Mouse (Mus musculus) limb, embryonic 12.5 days (tissue): ENCODE data around the gene Mmrn2. TPM values are rescaled to one million over a fixed set of nuclear protein-coding genes. Genes with fewer than 3 reads are reported as not detected.

Source experiments
- ATAC-seq: fragments of 200-750 bp; cut with Nextera tagmentation; 2 replicates; pipeline ENCODE4 v1.8.0; 2017; ENCODE audit warnings: low read depth, moderate TSS enrichment; ENCODE audit not compliant: insufficient number of reproducible peaks, insufficient read depth, low FRiP score, low TSS enrichment
- H3K27ac ChIP-seq: fragments of 300-500 bp; sonication (generic); 2 replicates; pipeline ENCODE4 v1.5.1; 2016; ENCODE audit warnings: mild to moderate bottlenecking, moderate library complexity
- H3K27me3 ChIP-seq: fragments of 300-500 bp; sonication (generic); 2 replicates; pipeline ENCODE4 v1.6.1; 2016; ENCODE audit warnings: mild to moderate bottlenecking, moderate library complexity
- H3K36me3 ChIP-seq: fragments of 300-500 bp; sonication (generic); 2 replicates; pipeline ENCODE4 v1.6.1; 2016; ENCODE audit warnings: mild to moderate bottlenecking, moderate library complexity
- H3K4me1 ChIP-seq: fragments of 300-500 bp; sonication (generic); replicated peaks from 2 replicates; pipeline ENCODE4 v1.6.1; 2016
- H3K4me2 ChIP-seq: fragments of 300-500 bp; sonication (generic); 2 replicates; pipeline ENCODE4 v1.6.1; 2016; ENCODE audit warnings: mild to moderate bottlenecking, moderate library complexity
- H3K4me3 ChIP-seq: fragments of 300-500 bp; sonication (generic); replicated peaks from 2 replicates; pipeline ENCODE4 v1.5.1; 2016; ENCODE audit warnings: mild to moderate bottlenecking
- H3K9ac ChIP-seq: fragments of 300-500 bp; sonication (generic); replicated peaks from 2 replicates; pipeline ENCODE4 v1.6.1; 2016; ENCODE audit warnings: mild to moderate bottlenecking, moderate library complexity
- H3K9me3 ChIP-seq: fragments of 300-500 bp; sonication (generic); 2 replicates; pipeline ENCODE4 v1.6.1; 2016; ENCODE audit warnings: mild to moderate bottlenecking, moderate library complexity
- WGBS: fragments of 180-500 bp; shearing (Covaris S2); methylation state at CpG from one replicate; pipeline ENCODE4 v1.1.7; 2016; 5-methylcytosine and 5-hydroxymethylcytosine counted together
- polyA plus RNA-seq: library from polyadenylated mRNA; unstranded; fragments of >200 nt; fragmentation: Nextera tagmentation; extraction: Ambion mirVana; gene quantifications from 2 replicates; pipeline ENCODE4 v1.2.1, GENCODE M21; 2016

Gene Mmrn2
- polyA plus RNA-seq, 1 experiment from 2014 or later, result 6.7 TPM

- Histone ChIP-seq H3K27ac (no peak overlapping the region), H3K4me1 (no peaks in the 10 kb centered on the region), H3K4me3 (no peak overlapping the region), H3K36me3 (peaks cover 21% of the 10 kb centered on the region), H3K27me3 (no peaks in the 10 kb centered on the region), H3K9ac (no peak overlapping the region), H3K4me2 (no peak overlapping the region), H3K9me3 (no peaks in the 10 kb centered on the region)
- WGBS, result 93% methylated on average over 5 of the region's 5 CpGs
- no peak for ATAC-seq
These were observed 28.2 kb upstream of the Mmrn2 start for GRCm38 (mm10) chr14:34347084-34347483.

DNA sequence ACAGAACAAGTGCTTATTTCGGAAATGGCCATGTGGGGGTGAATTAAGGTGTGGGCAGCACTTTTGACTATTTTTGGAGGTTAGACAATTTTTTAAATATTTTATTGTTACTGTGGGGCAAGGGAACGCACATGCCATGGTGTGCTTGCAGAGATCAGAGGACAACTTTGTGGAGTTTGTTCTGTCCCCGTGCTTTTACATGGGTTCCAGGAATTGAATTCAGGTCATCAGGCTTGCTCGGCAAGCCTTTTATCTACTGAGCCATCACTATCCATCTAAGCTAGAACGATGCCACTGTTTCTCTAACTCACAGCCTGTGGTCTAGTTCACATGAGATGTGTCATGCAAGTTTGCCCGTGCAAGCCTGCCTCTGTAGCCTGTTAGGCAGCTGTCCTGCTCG is 27.0 kb upstream of the Mmrn2 start:
- no peaks in the 10 kb centered on the region for H3K27me3 ChIP-seq
- H3K9me3 ChIP-seq, result no peaks in the 10 kb centered on the region
- H3K4me1 ChIP-seq, result no peaks in the 10 kb centered on the region
- H3K36me3 ChIP-seq, result peaks cover 9% of the 10 kb centered on the region
- no peak overlapping the region for H3K9ac ChIP-seq
- H3K4me3 ChIP-seq, result no peak overlapping the region
- no peak overlapping the region for H3K4me2 ChIP-seq
- no peak overlapping the region for H3K27ac ChIP-seq
- no peak for ATAC-seq
- WGBS, result 84% methylated on average over 7 of the region's 7 CpGs

DNA sequence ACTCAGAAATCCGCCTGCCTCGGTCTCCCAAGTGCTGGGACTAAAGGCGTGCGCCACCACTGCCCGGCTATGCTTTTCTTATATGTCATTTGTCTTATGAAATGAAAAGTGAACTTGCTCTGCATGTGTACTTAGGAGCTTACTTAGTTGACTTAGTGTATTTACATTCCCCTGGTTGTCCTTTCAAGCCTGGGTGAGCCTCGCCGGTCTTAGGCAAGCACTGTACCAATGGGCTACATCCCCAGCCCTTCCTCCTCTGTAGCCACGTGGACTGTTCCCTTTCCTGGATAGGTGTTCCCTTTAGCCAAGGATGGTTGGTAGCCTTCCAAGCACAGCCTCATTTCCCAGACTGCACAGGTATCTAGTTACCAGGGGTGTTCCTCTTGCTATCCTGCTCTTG is 26.3 kb upstream of the Mmrn2 start:
- 89% methylated on average over 8 of the region's 8 CpGs for whole genome bisulfite sequencing
- no peak overlapping the region for H3K4me3 ChIP-seq
- H3K27me3 ChIP-seq, result peaks cover 5% of the 10 kb centered on the region; the same call in 1 of the 2 replicates
- ATAC-seq, result no peak
- no peak overlapping the region for H3K4me2 ChIP-seq
- H3K36me3 ChIP-seq, result peaks cover 6% of the 10 kb centered on the region; the same call in 1 of the 2 replicates
- H3K9me3 ChIP-seq, result no peaks in the 10 kb centered on the region
- no peaks in the 10 kb centered on the region for H3K4me1 ChIP-seq
- no peak overlapping the region for H3K27ac ChIP-seq
- no peak overlapping the region for H3K9ac ChIP-seq

GRCm38 (mm10) chr14:34351660-34352059 is 23.6 kb upstream of the Mmrn2 start:
- Histone ChIP-seq H3K9me3 (no peaks in the 10 kb centered on the region), H3K9ac (no peak overlapping the region), H3K27ac (no peak overlapping the region), H3K36me3 (no peaks in the 10 kb centered on the region), H3K4me3 (no peak overlapping the region), H3K4me2 (no peak overlapping the region), H3K27me3 (peaks cover 5% of the 10 kb centered on the region; the same call in 1 of the 2 replicates), H3K4me1 (no peaks in the 10 kb centered on the region)
- 73% methylated on average over 3 of the region's 3 CpGs for WGBS
- ATAC-seq, result no peak

GRCm38 (mm10) chr14:34352523-34352922 is 22.7 kb upstream of the Mmrn2 start:
- H3K4me1 ChIP-seq, result no peaks in the 10 kb centered on the region
- H3K4me3 ChIP-seq, result no peak overlapping the region
- H3K27ac ChIP-seq, result no peak overlapping the region
- 65% methylated on average over 6 of the region's 6 CpGs for WGBS
- peaks cover 5% of the 10 kb centered on the region; the same call in 1 of the 2 replicates for H3K27me3 ChIP-seq
- H3K9me3 ChIP-seq, result no peaks in the 10 kb centered on the region
- no peaks in the 10 kb centered on the region for H3K36me3 ChIP-seq
- no peak overlapping the region for H3K9ac ChIP-seq
- H3K4me2 ChIP-seq, result no peak overlapping the region
- ATAC-seq, result no peak

DNA sequence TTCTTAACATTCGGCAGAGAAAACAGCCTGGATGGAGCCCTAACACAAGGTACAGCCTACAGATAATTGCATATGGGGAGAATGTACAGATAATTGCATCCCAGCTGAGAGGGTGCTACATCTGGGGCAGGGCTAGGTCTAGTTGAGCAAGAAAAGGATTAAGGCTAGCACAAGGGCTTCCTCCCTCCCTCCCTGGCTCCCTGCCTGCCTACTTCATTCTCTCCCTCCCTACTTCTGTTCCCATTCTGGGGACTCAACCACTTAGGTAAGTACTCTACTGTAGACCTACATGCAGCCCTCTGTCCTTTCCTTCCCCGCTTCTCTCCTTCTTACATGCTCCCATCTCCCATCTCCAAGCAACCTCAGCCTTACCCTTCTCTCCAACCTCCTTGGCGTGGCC is 21.9 kb upstream of the Mmrn2 start:
- H3K27me3 ChIP-seq, result peaks cover 5% of the 10 kb centered on the region; the same call in 1 of the 2 replicates
- H3K9me3 ChIP-seq, result no peaks in the 10 kb centered on the region
- H3K4me3 ChIP-seq, result no peak overlapping the region
- H3K27ac ChIP-seq, result no peak overlapping the region
- H3K9ac ChIP-seq, result no peak overlapping the region
- 84% methylated on average over 3 of the region's 3 CpGs for WGBS
- H3K4me2 ChIP-seq, result no peak overlapping the region
- no peaks in the 10 kb centered on the region for H3K4me1 ChIP-seq
- ATAC-seq, result no peak
- H3K36me3 ChIP-seq, result no peaks in the 10 kb centered on the region

DNA sequence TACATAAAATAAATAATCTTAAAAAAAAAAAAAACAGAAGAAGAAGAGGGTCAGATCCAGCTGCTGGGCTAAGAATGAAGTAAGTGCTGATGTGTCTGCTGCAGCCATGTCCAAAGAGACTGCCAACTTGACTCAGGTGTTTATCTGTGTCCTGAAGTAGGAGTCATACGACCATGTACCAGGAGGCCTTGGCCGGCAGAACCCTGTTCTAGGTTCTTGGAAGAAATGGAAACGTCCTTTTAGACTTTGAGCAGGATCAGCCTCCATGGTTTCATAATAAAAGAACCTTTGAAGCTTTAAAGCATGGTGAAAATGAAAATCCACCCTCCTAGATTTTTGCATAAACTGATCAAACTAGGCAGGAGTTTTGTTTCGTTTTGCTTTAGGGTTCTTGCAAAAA is 20.8 kb upstream of the Mmrn2 start:
- Histone ChIP-seq H3K4me3 (no peak overlapping the region), H3K27ac (no peak overlapping the region), H3K9me3 (no peaks in the 10 kb centered on the region), H3K9ac (no peak overlapping the region), H3K27me3 (peaks cover 5% of the 10 kb centered on the region; the same call in 1 of the 2 replicates), H3K36me3 (no peaks in the 10 kb centered on the region), H3K4me1 (no peaks in the 10 kb centered on the region), H3K4me2 (no peak overlapping the region)
- no peak for ATAC-seq
- WGBS, result 88% methylated on average over 4 of the region's 4 CpGs

DNA sequence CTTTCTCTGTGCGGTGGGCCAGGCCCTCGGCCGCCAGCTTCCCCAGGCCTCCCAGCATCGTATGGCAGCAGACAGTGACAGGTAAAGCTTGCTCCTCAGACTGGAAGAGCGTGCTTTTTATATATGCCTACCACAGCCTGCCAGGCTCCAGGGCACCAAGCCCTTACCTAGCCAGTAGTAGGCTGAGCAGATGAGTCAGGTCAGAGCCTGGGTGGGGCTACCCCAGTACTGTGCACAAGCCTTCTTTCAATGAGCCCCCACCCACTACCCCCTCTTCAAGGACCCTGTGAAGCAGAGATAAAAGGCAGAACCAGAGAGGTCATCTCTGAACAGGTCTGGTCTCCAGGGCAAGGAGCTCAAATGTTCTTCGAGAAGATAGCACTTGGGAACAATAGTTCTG is 20.0 kb upstream of the Mmrn2 start, which contains the start of gene Fam25c:
TSS of gene Fam25c (minus strand) at position 133 of the 400 bp plus-strand sequence.
- H3K27ac ChIP-seq, result no peak within 1 kb of the TSS
- H3K27me3 ChIP-seq, result peaks cover 5% of the 10 kb centered on the region; the same call in 1 of the 2 replicates
- no peak within 1 kb of the TSS for H3K9ac ChIP-seq
- no peak within 1 kb of the TSS for H3K4me2 ChIP-seq
- no peaks in the 10 kb centered on the region for H3K9me3 ChIP-seq
- H3K4me1 ChIP-seq, result no peaks in the 10 kb centered on the region
- H3K36me3 ChIP-seq, result no peaks in the 10 kb centered on the region
- H3K4me3 ChIP-seq, result no peak within 1 kb of the TSS
- 0 out of 2 replicates have a peak, but pooled peaks have one; percentile 52 for ATAC-seq
- 74% methylated on average over 6 of the region's 6 CpGs for WGBS

GRCm38 (mm10) chr14:34357671-34358455 is 17.4 kb upstream of the Mmrn2 start:
- H3K4me1 ChIP-seq, result no peaks in the 10 kb centered on the region
- peaks cover 12% of the 10 kb centered on the region for H3K27me3 ChIP-seq
- H3K36me3 ChIP-seq, result no peaks in the 10 kb centered on the region
- WGBS, result 82% methylated on average over 7 of the region's 7 CpGs
- no peaks in the 10 kb centered on the region for H3K9me3 ChIP-seq
- H3K9ac ChIP-seq, result no peak overlapping the region
- no peak overlapping the region for H3K4me2 ChIP-seq
- ATAC-seq, result no peak
- no peak overlapping the region for H3K4me3 ChIP-seq
- no peak overlapping the region for H3K27ac ChIP-seq

DNA sequence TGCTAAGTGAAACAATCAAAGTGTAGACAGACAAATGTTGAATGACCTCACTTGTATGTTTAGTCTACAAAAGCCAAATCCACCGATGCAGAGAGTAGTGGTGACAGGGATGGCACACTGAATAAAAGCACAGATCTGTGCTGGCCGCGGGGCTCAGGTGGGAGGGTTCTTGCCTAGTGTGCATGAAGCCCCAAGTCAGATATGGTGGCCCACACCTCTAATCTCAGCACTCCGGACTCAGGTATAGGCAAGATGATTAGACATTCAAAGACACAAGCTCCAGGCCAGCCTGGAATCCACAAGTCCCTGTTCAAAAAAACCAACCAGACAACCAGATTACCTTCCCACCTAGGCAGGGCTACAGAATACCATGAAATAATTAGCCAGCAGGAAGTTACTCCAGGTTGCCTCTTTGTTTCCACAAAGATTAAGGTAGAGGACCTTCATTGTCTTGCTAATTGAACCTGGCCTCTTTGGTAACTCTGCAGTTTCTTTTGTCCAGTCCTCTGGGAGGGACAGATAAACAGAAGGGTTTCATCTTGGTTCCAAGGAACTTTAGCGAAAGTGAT is 15.5 kb upstream of the Mmrn2 start:
- H3K4me3 ChIP-seq, result no peak overlapping the region
- peaks cover 10% of the 10 kb centered on the region for H3K4me1 ChIP-seq
- no peak overlapping the region for H3K27ac ChIP-seq
- H3K36me3 ChIP-seq, result no peaks in the 10 kb centered on the region
- no peak overlapping the region for H3K9ac ChIP-seq
- H3K4me2 ChIP-seq, result no peak overlapping the region
- peaks cover 24% of the 10 kb centered on the region for H3K27me3 ChIP-seq
- no peak for ATAC-seq
- H3K9me3 ChIP-seq, result no peaks in the 10 kb centered on the region
- 57% methylated on average over 5 of the region's 5 CpGs for WGBS

DNA sequence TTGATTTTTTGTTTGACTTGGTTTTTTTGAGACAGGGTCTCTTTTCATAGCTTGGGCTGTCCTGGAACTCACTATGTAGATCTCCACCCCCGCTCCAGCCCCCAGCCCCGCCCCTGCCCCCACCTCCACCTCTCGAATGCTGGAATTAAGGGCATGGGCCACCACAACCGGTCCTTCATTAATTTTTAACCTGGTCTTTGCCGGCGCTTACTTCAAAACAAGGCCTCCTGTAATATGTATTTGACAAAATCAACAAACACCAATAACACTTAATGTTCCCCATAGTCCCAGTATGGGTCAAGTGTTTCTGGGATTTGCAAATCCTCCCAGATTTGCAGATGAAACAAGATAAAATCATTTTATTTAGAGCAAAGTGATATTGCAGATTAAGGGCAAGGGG is 15.0 kb upstream of the Mmrn2 start:
- no peaks in the 10 kb centered on the region for H3K9me3 ChIP-seq
- peaks cover 24% of the 10 kb centered on the region for H3K27me3 ChIP-seq
- H3K9ac ChIP-seq, result no peak overlapping the region
- H3K4me1 ChIP-seq, result peaks cover 10% of the 10 kb centered on the region
- H3K27ac ChIP-seq, result no peak overlapping the region
- no peak overlapping the region for H3K4me2 ChIP-seq
- H3K36me3 ChIP-seq, result no peaks in the 10 kb centered on the region
- 53% methylated on average over 6 of the region's 6 CpGs for WGBS
- ATAC-seq, result no peak
- no peak overlapping the region for H3K4me3 ChIP-seq
